Mouse (Mus musculus) thymus, postnatal 10 days (tissue): ENCODE data around the gene Tex28.
A peak's percentile ranks its signal among the peaks of the same experiment; 100 is the strongest.
"Not testable (repeated sequence)": the region's sequence is repeated elsewhere in the genome, so short reads cannot be mapped to it uniquely, and the experiment has no call there.

ENCODE experiments used
- DNase-seq, 2 experiments: peaks; one replicate each; pipeline ENCODE4 v3.0.0; 2021; ENCODE audit warnings: low spot score in 2 of 2

The Tex28 gene

GRCm38 (mm10) chrX:74167738-74168137 lies at the start of gene Tex28:
TSS of gene Tex28 (minus strand) at chrX:74167838.
- DNase-seq: no peak

GRCm38 (mm10) chrX:74203556-74203955 lies 35.9 kb upstream of the Tex28 start:
- no peak for DNase-seq

GRCm38 (mm10) chrX:74176959-74177358 lies 9.3 kb upstream of the Tex28 start, which contains the start of gene Tktl1:
TSS of gene Tktl1 (plus strand) at chrX:74177259.
- no peak for DNase-seq

- not testable (repeated sequence) for DNase-seq
Measured at GRCm38 (mm10) chrX:74135263-74135662, 32.4 kb downstream of the Tex28 start, which contains the start of gene Mecp2. TSS of gene Mecp2 (minus strand) at chrX:74135363.

DNA sequence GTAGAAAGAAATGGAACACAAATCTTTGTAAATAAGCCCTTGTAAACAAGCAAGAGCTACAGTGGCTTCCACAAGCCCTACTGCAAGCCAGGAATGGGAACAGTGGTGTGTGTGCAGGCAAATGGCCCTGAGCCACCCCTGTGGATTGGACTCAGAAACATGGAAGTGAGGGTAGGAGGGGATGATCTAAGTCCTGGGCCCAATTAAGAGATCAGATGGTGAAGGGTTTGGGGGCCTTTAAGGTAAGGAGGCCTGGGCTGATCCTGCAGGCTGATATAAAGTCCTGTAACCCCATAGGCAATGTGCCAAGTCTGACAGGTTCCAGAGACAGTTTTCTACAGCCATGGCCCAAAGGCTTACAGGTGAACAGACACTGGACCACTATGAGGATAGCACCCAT lies 40.5 kb downstream of the Tex28 start, which contains the start of gene Opn1mw:
Opn1mw (plus strand) TSS at position 301 of the 400 bp plus-strand sequence.
- DNase-seq: no peak

GRCm38 (mm10) chrX:74124975-74125374 lies 42.7 kb downstream of the Tex28 start:
- peak; percentile 11 to 40 for DNase-seq

DNA sequence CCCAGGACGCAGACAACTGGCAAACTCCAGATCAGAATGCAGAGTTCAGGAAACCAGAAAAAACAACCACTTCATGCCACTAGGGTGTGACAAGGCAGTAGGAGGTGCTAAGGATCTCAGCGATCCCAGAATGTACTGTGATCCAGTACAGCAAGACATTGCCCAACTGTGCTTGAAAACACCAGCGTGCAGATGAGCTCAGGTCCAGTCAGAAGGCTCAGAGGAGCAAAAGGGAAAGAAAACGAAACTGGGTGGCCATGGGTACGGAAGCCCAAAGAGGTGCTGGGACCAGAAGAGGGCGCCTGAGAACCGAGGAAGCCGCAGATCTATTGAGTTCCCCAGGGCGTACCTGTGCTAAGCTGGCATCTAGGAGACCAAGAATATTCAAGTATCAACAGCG lies 52.1 kb downstream of the Tex28 start:
- peak; percentile 31 to 67 for DNase-seq

DNA sequence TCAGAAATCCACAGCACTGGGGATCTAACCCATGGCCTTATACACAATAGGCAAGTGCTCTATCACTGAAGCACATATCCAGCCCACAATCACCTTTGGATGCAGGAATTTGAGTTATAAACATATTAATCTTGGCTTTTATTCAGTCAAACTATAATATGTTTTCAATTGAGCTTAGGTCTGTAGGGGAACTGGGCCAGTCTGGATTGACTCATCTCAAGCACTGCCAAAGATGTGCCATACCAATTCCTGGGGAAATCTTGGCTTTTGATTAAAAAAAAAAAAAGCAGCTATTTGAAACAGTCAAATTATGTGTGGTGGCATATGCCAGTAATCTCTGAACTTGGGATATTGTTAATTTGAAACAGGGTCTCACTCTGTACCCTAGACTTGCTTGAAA lies 53.6 kb downstream of the Tex28 start:
- no peak for DNase-seq

GRCm38 (mm10) chrX:74108747-74109146 lies 58.9 kb downstream of the Tex28 start:
- no peak for DNase-seq

- DNase-seq: no peak
Measured at GRCm38 (mm10) chrX:74105916-74106315, 61.7 kb downstream of the Tex28 start.

DNA sequence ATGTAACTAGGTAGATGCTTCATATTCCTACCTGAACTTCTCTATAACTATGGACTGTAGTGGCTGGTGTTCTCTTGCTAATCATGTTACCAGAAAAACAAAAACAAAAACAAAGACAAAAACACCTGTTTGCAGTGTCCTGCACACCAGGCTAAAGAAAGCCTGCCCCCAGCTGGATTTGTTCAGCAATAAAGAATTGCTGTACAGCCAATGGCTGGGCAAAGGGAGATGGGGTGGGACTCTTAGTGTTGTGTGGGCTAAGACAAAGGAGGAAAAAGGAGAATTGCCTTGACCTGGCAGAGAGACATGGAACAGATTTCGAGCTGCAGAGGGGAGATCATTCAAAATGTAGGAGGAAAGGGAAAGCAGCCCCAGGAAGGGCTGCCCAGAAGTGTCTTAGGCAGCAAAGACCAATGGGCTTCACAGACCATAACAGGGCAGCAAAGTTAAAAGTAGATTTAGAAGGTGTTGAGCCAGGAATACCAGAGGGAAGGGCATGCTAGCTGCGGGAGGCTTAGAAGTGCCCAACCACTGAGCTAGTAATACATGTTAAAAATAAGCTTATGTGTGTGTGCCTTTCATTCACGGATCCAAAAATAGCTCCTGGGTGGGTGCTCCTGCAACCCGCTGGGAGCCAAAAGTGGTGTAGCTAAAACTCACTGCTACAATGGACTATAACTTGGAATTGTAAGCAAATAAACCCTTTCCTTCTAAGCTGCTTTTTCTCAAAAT lies 64.0 kb downstream of the Tex28 start:
- no peak for DNase-seq
